Mouse (Mus musculus) embryonic facial prominence, embryonic 11.5 days (tissue): ENCODE data around the gene Olfr1350. TPM values are rescaled to one million over a fixed set of nuclear protein-coding genes. Genes with fewer than 3 reads are reported as not detected.

Source experiments
- polyA plus RNA-seq: library from polyadenylated mRNA; unstranded; fragments of >200 nt; fragmentation: Nextera tagmentation; extraction: Ambion mirVana; gene quantifications from 2 replicates; pipeline ENCODE4 v1.2.1, GENCODE M21; 2014

Gene Olfr1350
- polyA plus RNA-seq, 1 experiment from 2014 or later, result not detected

Other genes starting within 250 kb of the Olfr1350 start
- 8.3 and 8.8 TPM in 2 replicates for gene Zfp583, start 233.6 kb upstream of the Olfr1350 start, polyA plus RNA-seq
- 1.4 and 1.6 TPM in 2 replicates for gene Gm3854, start 221.1 kb upstream of the Olfr1350 start, polyA plus RNA-seq
- gene Zfp78, start 201.6 kb upstream of the Olfr1350 start, polyA plus RNA-seq, result 1.9 and 3.0 TPM in 2 replicates
- gene Zfp28, start 181.5 kb upstream of the Olfr1350 start, polyA plus RNA-seq, result 12.0 and 13.8 TPM in 2 replicates
- gene Smim17, start 166.1 kb upstream of the Olfr1350 start, polyA plus RNA-seq, result 0.28 TPM in 1 of 2 replicates, not detected in the other
- gene Gm20715, start 154.6 kb upstream of the Olfr1350 start, polyA plus RNA-seq, result not detected in 2 replicates
- not detected in 2 replicates for gene Olfr1344, start 126.2 kb upstream of the Olfr1350 start, polyA plus RNA-seq
- gene Olfr1336, start 108.7 kb upstream of the Olfr1350 start, polyA plus RNA-seq, result not detected in 2 replicates
- not detected in 2 replicates for gene Olfr1346, start 97.7 kb upstream of the Olfr1350 start, polyA plus RNA-seq
- not detected in 2 replicates for gene Olfr5, start 77.9 kb upstream of the Olfr1350 start, polyA plus RNA-seq
- not detected in 2 replicates for gene Olfr1347, start 65.1 kb upstream of the Olfr1350 start, polyA plus RNA-seq
- gene Olfr1348, start 56.1 kb upstream of the Olfr1350 start, polyA plus RNA-seq, result not detected in 2 replicates
- gene Olfr1349, start 41.9 kb upstream of the Olfr1350 start, polyA plus RNA-seq, result not detected in 2 replicates
- gene Zim1, start 131.6 kb downstream of the Olfr1350 start, polyA plus RNA-seq, result 2.8 and 2.9 TPM in 2 replicates
- 200 and 207 TPM in 2 replicates for gene Peg3, start 165.6 kb downstream of the Olfr1350 start, polyA plus RNA-seq
- gene Usp29, start 165.7 kb downstream of the Olfr1350 start, polyA plus RNA-seq, result 13.3 and 15.2 TPM in 2 replicates